Mouse (Mus musculus) G1E-ER4 (cell line): Measurements from ENCODE around the gene Hey2. TPM values are rescaled to one million over a fixed set of nuclear protein-coding genes. Genes with fewer than 3 reads are reported as not detected.

Experiments
- GATA1 ChIP-seq: IDR thresholded peaks from one replicate; pipeline ENCODE4 v1.8.0; 2012; ENCODE audit warnings: low read length, inconsistent platforms
- polyA plus RNA-seq: library from polyadenylated mRNA; stranded (reverse); fragments of >175 nt; gene quantifications from 2 replicates; pipeline ENCODE4 v1.2.3, GENCODE M21; 2012

Gene Hey2
- polyA plus RNA-seq, 1 experiment, result 0.31 TPM

GRCm38 (mm10) chr10:30802681-30803586, 39.7 kb downstream of the Hey2 start, which contains the start of gene Ncoa7:
Gene Ncoa7 (minus strand): TSS chr10:30803326.
- TF ChIP-seq GATA1, result no peak

GRCm38 (mm10) chr10:30802033-30802432, 40.6 kb downstream of the Hey2 start:
- no peak for TF ChIP-seq GATA1

GRCm38 (mm10) chr10:30799713-30800450, 42.7 kb downstream of the Hey2 start:
- no peak for TF ChIP-seq GATA1

DNA sequence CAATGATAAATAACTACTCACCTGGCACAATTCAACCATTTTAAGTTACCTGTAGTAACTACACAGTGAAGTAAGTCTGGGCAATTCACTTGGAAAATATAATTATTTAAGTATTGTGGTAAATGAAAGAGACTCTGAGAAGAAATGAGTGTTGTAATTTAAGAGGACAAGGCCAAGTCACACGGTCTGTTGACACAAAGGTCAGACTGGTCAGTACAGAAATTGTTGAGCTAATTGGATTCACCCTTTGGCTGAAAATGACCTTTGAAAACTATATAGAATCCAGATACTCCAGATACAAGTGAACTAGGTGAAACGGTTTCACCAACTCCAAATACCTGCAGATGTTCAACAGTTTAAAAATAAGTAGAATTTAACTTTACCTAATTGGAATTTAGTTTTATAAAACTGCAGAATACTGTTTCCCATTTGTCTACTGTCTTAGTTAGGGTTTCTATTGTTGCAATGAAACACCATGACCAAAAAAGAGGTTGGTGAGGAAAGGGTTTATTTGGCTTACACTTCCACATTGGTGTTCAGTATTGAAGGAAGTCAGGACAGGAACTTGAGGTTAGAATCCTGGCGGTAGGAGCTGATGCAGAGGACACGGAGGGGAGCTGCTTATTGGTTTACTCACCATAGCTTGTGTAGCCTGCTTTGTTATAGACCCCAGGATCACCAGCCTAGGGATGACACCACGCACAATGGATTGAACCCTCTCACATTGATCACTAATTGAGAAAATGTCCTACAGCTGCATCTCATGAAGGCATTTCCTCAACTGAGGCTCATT, 45.9 kb downstream of the Hey2 start:
- TF ChIP-seq GATA1, result no peak

- no peak for TF ChIP-seq GATA1
Measured at GRCm38 (mm10) chr10:30791016-30791415, 51.6 kb downstream of the Hey2 start.

DNA sequence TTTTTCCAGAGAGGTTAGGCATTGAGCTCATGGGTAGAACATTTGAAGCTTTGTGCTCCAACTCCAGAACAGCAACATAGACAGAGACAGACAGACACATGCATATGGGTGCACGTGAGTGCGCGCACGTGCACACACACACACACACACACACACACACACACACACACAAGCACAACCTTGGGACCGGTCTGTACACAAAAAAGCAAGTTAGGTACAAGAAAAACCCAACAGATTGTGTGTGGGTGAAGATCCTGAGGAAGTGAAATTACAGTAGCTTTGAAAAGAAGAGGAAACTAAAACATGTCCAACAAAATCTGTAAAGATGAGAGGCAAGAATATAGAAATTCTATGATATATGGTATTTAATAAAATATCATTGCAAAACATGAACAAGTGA, 53.1 kb downstream of the Hey2 start:
- no peak for TF ChIP-seq GATA1

DNA sequence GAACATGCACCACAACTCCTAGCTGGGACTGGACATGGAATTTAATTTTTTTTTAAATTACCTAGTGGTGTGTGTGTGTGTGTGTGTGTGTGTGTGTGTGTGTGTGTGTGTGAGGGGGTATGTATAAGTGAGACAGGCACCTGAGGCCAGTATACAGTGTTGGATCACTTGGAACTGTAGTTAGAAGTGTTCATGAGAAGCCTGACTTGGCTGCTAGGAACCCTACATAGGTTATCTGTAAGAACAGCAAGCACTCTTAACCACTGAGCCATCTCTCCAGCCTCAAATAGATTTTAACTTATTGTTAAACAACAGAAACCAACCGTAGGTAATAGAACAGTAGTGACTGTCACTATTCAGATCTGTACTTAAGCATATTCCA, 54.3 kb downstream of the Hey2 start:
- TF ChIP-seq GATA1, result no peak

DNA sequence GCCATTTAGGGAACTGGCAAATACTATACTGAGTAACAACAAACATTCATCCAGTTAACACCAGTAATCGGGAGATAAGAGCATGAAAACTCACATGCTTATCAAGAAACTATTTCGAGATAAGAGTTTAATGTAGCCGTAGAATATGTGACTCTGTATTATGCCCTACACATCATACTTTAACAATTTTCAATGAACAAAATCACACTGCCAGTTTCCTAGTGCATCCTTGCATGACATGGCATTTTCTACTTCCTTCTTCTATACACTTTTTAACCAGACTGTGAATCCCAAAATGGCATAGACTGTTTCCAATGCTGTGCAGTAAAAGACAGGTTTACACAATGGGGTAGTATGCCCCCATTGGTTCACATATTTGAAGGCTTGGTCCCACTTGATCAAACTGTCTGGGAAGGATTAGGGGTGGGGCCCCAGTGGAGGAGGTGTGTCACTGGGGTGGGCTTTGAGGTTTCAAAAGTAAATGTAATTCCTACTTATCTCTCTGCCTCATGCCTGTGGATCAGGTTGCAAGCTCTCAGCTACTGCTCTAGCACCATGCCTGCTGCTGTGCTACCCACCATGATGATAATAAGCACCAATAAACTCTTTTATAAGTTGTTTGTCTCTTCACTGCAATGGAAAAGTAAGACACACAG, 54.8 kb downstream of the Hey2 start:
- peak; percentile 32 for TF ChIP-seq GATA1

DNA sequence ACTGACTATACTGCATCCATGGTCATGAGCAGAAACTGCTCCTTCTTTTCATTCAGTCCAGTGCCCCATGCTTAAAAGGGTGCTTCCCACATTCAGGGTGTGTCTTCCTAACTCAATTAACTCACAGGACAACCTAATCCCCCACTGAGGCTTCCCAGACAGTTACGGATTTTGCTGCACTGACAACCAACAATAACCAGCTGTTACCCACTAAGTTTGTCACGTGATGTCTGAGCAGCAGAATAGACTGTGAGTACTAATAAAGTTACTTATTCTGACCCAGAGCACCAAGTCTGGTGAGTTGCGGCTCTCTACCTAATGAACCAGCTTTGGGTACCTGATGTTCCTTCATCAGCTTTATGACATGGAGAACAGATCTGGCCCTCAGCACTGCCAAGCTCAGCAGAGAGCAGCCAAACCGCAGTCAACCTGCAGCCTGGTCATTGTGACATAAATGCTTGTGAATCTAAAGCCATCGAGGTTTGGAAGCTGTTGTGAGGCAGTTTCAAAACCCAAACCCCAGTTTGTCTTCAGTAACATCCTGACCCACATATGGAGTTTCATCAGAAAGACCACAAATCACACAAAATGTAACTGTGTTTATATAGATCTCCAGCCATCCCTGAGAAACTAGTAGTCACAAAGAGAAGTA, 56.4 kb downstream of the Hey2 start:
- TF ChIP-seq GATA1, result no peak

Other genes starting within 250 kb of the Hey2 start
- gene Trmt11, start 242.1 kb downstream of the Hey2 start, polyA plus RNA-seq, result 2.0 and 2.2 TPM in 2 replicates
- gene Hint3, start 213.2 kb downstream of the Hey2 start, polyA plus RNA-seq, result 6.8 and 9.8 TPM in 2 replicates
- gene Ncoa7, start 39.5 kb downstream of the Hey2 start, polyA plus RNA-seq, result 11.8 and 15.4 TPM in 2 replicates